Mouse (Mus musculus): ENCODE measurements around the gene Tekt4. TPM values are rescaled to one million over a fixed set of nuclear protein-coding genes. Genes with fewer than 3 reads are reported as not detected.

The Tekt4 gene
- polyA plus RNA-seq, 1 experiment from 2014 or later, result not detected

GRCm38 (mm10) chr17:25416219-25416618 lies 38.2 kb upstream of the Tekt4 start:
- Histone ChIP-seq H3K27me3 (no peaks in the 10 kb centered on the region), H3K36me3 (no peaks in the 10 kb centered on the region), H3K4me1 (peaks cover 55% of the 10 kb centered on the region), H3K9ac (no peak overlapping the region), H3K4me2 (0 out of 2 replicates have a peak overlapping the region, but pooled peaks have one; percentile 3), H3K9me3 (replicated peaks) (no peaks in the 10 kb centered on the region), H3K4me3 (replicated peaks) (no peak overlapping the region), H3K27ac (peak overlapping the region; percentile 78)
- 0 out of 2 replicates have a peak, but pooled peaks have one; percentile 17 for ATAC-seq (replicated peaks; ENCODE audit: low FRiP score)
- WGBS, result 15% methylated on average over 3 of the region's 3 CpGs

GRCm38 (mm10) chr17:25417990-25418389 lies 36.4 kb upstream of the Tekt4 start:
- Histone ChIP-seq H3K36me3 (no peaks in the 10 kb centered on the region), H3K9me3 (replicated peaks) (no peaks in the 10 kb centered on the region), H3K27ac (no peak overlapping the region), H3K4me3 (replicated peaks) (no peak overlapping the region), H3K4me2 (no peak overlapping the region), H3K4me1 (peaks cover 51% of the 10 kb centered on the region), H3K27me3 (no peaks in the 10 kb centered on the region), H3K9ac (no peak overlapping the region)
- WGBS, result 80% methylated on average over 6 of the region's 6 CpGs
- ATAC-seq (replicated peaks; ENCODE audit: low FRiP score), result no peak

GRCm38 (mm10) chr17:25418926-25419325 lies 35.5 kb upstream of the Tekt4 start:
- H3K4me3 ChIP-seq (replicated peaks), result no peak overlapping the region
- no peaks in the 10 kb centered on the region for H3K9me3 ChIP-seq (replicated peaks)
- WGBS, result 46% methylated on average over 9 of the region's 9 CpGs
- no peaks in the 10 kb centered on the region for H3K36me3 ChIP-seq
- ATAC-seq (replicated peaks; ENCODE audit: low FRiP score), result no peak
- no peak overlapping the region for H3K27ac ChIP-seq
- no peak overlapping the region for H3K9ac ChIP-seq
- H3K4me2 ChIP-seq, result no peak overlapping the region
- peaks cover 53% of the 10 kb centered on the region for H3K4me1 ChIP-seq
- no peaks in the 10 kb centered on the region for H3K27me3 ChIP-seq

GRCm38 (mm10) chr17:25420998-25421397 lies 33.4 kb upstream of the Tekt4 start:
- Histone ChIP-seq H3K9me3 (replicated peaks) (no peaks in the 10 kb centered on the region), H3K9ac (no peak overlapping the region), H3K27me3 (no peaks in the 10 kb centered on the region), H3K4me3 (replicated peaks) (no peak overlapping the region), H3K27ac (no peak overlapping the region), H3K36me3 (no peaks in the 10 kb centered on the region), H3K4me1 (peaks cover 53% of the 10 kb centered on the region), H3K4me2 (no peak overlapping the region)
- ATAC-seq (replicated peaks; ENCODE audit: low FRiP score), result no peak
- WGBS, result 92% methylated on average over 3 of the region's 3 CpGs

GRCm38 (mm10) chr17:25424526-25425080 lies 29.8 kb upstream of the Tekt4 start:
- 0 out of 2 replicates have a peak, but pooled peaks have one; percentile 20 for ATAC-seq (replicated peaks; ENCODE audit: low FRiP score)
- Histone ChIP-seq H3K4me2 (no peak overlapping the region), H3K4me3 (replicated peaks) (no peak overlapping the region), H3K4me1 (peaks cover 60% of the 10 kb centered on the region), H3K9me3 (replicated peaks) (no peaks in the 10 kb centered on the region), H3K27me3 (peaks cover 4% of the 10 kb centered on the region; the same call in 1 of the 2 replicates), H3K9ac (no peak overlapping the region), H3K27ac (peak overlapping the region; percentile 23; the same call in 1 of the 2 replicates), H3K36me3 (no peaks in the 10 kb centered on the region)
- 29% methylated on average over 8 of the region's 8 CpGs for WGBS

- Histone ChIP-seq H3K27ac (no peak overlapping the region), H3K36me3 (no peaks in the 10 kb centered on the region), H3K4me1 (peaks cover 74% of the 10 kb centered on the region), H3K4me2 (no peak overlapping the region), H3K9ac (no peak overlapping the region), H3K9me3 (replicated peaks) (no peaks in the 10 kb centered on the region), H3K4me3 (replicated peaks) (no peak overlapping the region), H3K27me3 (peaks cover 7% of the 10 kb centered on the region)
- no peak for ATAC-seq (replicated peaks; ENCODE audit: low FRiP score)
- 81% methylated on average over 2 of the region's 2 CpGs for WGBS
Measured at GRCm38 (mm10) chr17:25425996-25426395, 28.4 kb upstream of the Tekt4 start.

GRCm38 (mm10) chr17:25427441-25427840 lies 27.0 kb upstream of the Tekt4 start:
- Histone ChIP-seq H3K4me2 (peak overlapping the region; percentile 32), H3K9me3 (replicated peaks) (no peaks in the 10 kb centered on the region), H3K4me1 (peaks cover 89% of the 10 kb centered on the region), H3K36me3 (no peaks in the 10 kb centered on the region), H3K27ac (peak overlapping the region; percentile 23; the same call in 1 of the 2 replicates), H3K9ac (no peak overlapping the region), H3K27me3 (peaks cover 16% of the 10 kb centered on the region), H3K4me3 (replicated peaks) (no peak overlapping the region)
- peak; percentile 47 for ATAC-seq (replicated peaks; ENCODE audit: low FRiP score)
- WGBS, result 21% methylated on average over 10 of the region's 10 CpGs

- peaks cover 26% of the 10 kb centered on the region for H3K27me3 ChIP-seq
- peak overlapping the region; percentile 67 for H3K27ac ChIP-seq
- peak overlapping the region; percentile 21; the same call in 1 of the 2 replicates for H3K9ac ChIP-seq
- no peak overlapping the region for H3K4me2 ChIP-seq
- 35% methylated on average over 5 of the region's 5 CpGs for WGBS
- H3K36me3 ChIP-seq, result no peaks in the 10 kb centered on the region
- no peak for ATAC-seq (replicated peaks; ENCODE audit: low FRiP score)
- no peak overlapping the region for H3K4me3 ChIP-seq (replicated peaks)
- peaks cover 97% of the 10 kb centered on the region for H3K4me1 ChIP-seq
- H3K9me3 ChIP-seq (replicated peaks), result no peaks in the 10 kb centered on the region
Measured at GRCm38 (mm10) chr17:25429240-25429639, 25.2 kb upstream of the Tekt4 start.

- WGBS, result 7% methylated on average over 6 of the region's 6 CpGs
- peak overlapping the region; percentile 20; the same call in 1 of the 2 replicates for H3K4me2 ChIP-seq
- H3K36me3 ChIP-seq, result no peaks in the 10 kb centered on the region
- no peak for ATAC-seq (replicated peaks; ENCODE audit: low FRiP score)
- peaks cover 97% of the 10 kb centered on the region for H3K4me1 ChIP-seq
- no peak overlapping the region for H3K4me3 ChIP-seq (replicated peaks)
- peaks cover 26% of the 10 kb centered on the region for H3K27me3 ChIP-seq
- H3K27ac ChIP-seq, result peak overlapping the region; percentile 67
- H3K9ac ChIP-seq, result peak overlapping the region; percentile 21; the same call in 1 of the 2 replicates
- H3K9me3 ChIP-seq (replicated peaks), result no peaks in the 10 kb centered on the region
Measured at GRCm38 (mm10) chr17:25429886-25430285, 24.5 kb upstream of the Tekt4 start.

- Histone ChIP-seq H3K4me2 (peak overlapping the region; percentile 20; the same call in 1 of the 2 replicates), H3K27ac (peak overlapping the region; percentile 67), H3K27me3 (peaks cover 26% of the 10 kb centered on the region), H3K4me3 (replicated peaks) (no peak overlapping the region), H3K36me3 (no peaks in the 10 kb centered on the region), H3K4me1 (peaks cover 97% of the 10 kb centered on the region), H3K9me3 (replicated peaks) (no peaks in the 10 kb centered on the region), H3K9ac (no peak overlapping the region)
- ATAC-seq (replicated peaks; ENCODE audit: low FRiP score), result no peak
- 28% methylated on average over 8 of the region's 8 CpGs for WGBS
Measured at GRCm38 (mm10) chr17:25430534-25430933, 23.9 kb upstream of the Tekt4 start.

- no peak for ATAC-seq (replicated peaks; ENCODE audit: low FRiP score)
- Histone ChIP-seq H3K9me3 (replicated peaks) (no peaks in the 10 kb centered on the region), H3K36me3 (no peaks in the 10 kb centered on the region), H3K9ac (peak overlapping the region; percentile 74), H3K4me2 (peak overlapping the region; percentile 98), H3K4me1 (peaks cover 78% of the 10 kb centered on the region), H3K4me3 (replicated peaks) (peak overlapping the region; percentile 77), H3K27me3 (peaks cover 26% of the 10 kb centered on the region), H3K27ac (no peak overlapping the region)
- under 1% methylated on average over 52 of the region's 53 CpGs for WGBS
Measured at GRCm38 (mm10) chr17:25432433-25433181, 21.8 kb upstream of the Tekt4 start.

- no peaks in the 10 kb centered on the region for H3K36me3 ChIP-seq
- peaks cover 26% of the 10 kb centered on the region for H3K27me3 ChIP-seq
- peak overlapping the region; percentile 92 for H3K27ac ChIP-seq
- WGBS, result under 1% methylated on average over 39 of the region's 40 CpGs
- peak; percentile 44 for ATAC-seq (replicated peaks; ENCODE audit: low FRiP score)
- peak overlapping the region; percentile 74 for H3K9ac ChIP-seq
- peak overlapping the region; percentile 98 for H3K4me2 ChIP-seq
- H3K9me3 ChIP-seq (replicated peaks), result no peaks in the 10 kb centered on the region
- H3K4me3 ChIP-seq (replicated peaks), result peak overlapping the region; percentile 77
- peaks cover 72% of the 10 kb centered on the region for H3K4me1 ChIP-seq
Measured at GRCm38 (mm10) chr17:25433223-25433616, 21.2 kb upstream of the Tekt4 start.

Data from kidney, embryonic 15.5 days (tissue).